ENCODE assay signal across 10 mouse cellular contexts in genomic region chr7:90512293-90512692, GRCm38 (mm10). TPM values are rescaled to one million over a fixed set of nuclear protein-coding genes. Genes with fewer than 3 reads are reported as not detected.
DNase-seq lines count a peak whose midpoint lies in the region; ATAC-seq and TF ChIP-seq lines count a peak whose summit lies in the region.
"Had no signal": no experiment of that assay in that cellular context is flagged by ENCODE, and none has a peak within 500 bp of the region (broad histone marks: within the 10 kb centered on the region; RNA-seq: fewer than 3 reads in every experiment).

No protein-coding gene starts in this region.

- TF ChIP-seq POLR2A in MEL (IDR thresholded peaks at IDR 0.05; ENCODE audit: control insufficient read depth in 1 of 2, insufficient read depth in 1 of 2, low read depth in 1 of 2, low read length in 2 of 2, poor library complexity in 1 of 2) = no peak

- H3K9me3 ChIP-seq in MEL (replicated peaks; ENCODE audit: insufficient read depth, low read length) = no peaks in the 10 kb centered on the region
- no peaks in the 10 kb centered on the region for H3K9me3 ChIP-seq in hindbrain, embryonic 16.5 days (ENCODE audit: control insufficient read depth, low read length)
- H3K9me3 ChIP-seq: embryonic facial prominence, embryonic 15.5 days had no signal

- no peak overlapping the region for H3K4me2 ChIP-seq in hindbrain, embryonic 16.5 days (ENCODE audit: low read length)
- H3K4me2 ChIP-seq: embryonic facial prominence, embryonic 15.5 days had no signal

- H3K27ac ChIP-seq in left cerebral cortex, adult 2 months = no peak overlapping the region
- no peak overlapping the region for H3K27ac ChIP-seq in MEL (ENCODE audit: control insufficient read depth, low read depth, low read length)
- H3K27ac ChIP-seq in hindbrain, embryonic 16.5 days (ENCODE audit: low read depth, low read length) = no peak overlapping the region
- H3K27ac ChIP-seq: embryonic facial prominence, embryonic 15.5 days had no signal

- TF ChIP-seq EP300 in MEL (IDR thresholded peaks at IDR 0.05; ENCODE audit: low read depth in 1 of 2, low read length in 2 of 2) = no peak

- peak; percentile 6; the same call in 1 of the 2 replicates for TF ChIP-seq RAD21 in MEL (IDR thresholded peaks at IDR 0.05; ENCODE audit: low read depth, low read length)

- no peaks in the 10 kb centered on the region for H3K79me2 ChIP-seq in MEL (ENCODE audit: control insufficient read depth, insufficient read depth, low read length, poor library complexity)

- no peak overlapping the region for H3K9ac ChIP-seq in MEL (ENCODE audit: control insufficient read depth, low read depth, low read length, poor library complexity, severe bottlenecking)
- no peak overlapping the region for H3K9ac ChIP-seq in hindbrain, embryonic 16.5 days (ENCODE audit: low read depth, low read length)
- H3K9ac ChIP-seq: embryonic facial prominence, embryonic 15.5 days had no signal

- intact Hi-C loops in left cerebral cortex, adult 2 months (cut with DNase I) = loop anchor here (1.0 to 10.0 kb wide), 3 partner anchors 333 to 920 kb away; no protein-coding TSS in a partner anchor

- no peaks in the 10 kb centered on the region for H3K36me3 ChIP-seq in MEL (ENCODE audit: control insufficient read depth in 1 of 2, insufficient read depth in 2 of 2, low read length in 2 of 2)
- no peaks in the 10 kb centered on the region for H3K36me3 ChIP-seq in hindbrain, embryonic 16.5 days (ENCODE audit: control insufficient read depth, insufficient read depth, low read length)
- H3K36me3 ChIP-seq: embryonic facial prominence, embryonic 15.5 days had no signal

- no peaks in the 10 kb centered on the region for H3K4me1 ChIP-seq in MEL (ENCODE audit: control insufficient read depth in 1 of 2, insufficient read depth in 2 of 2, low read length in 2 of 2)
- H3K4me1 ChIP-seq in hindbrain, embryonic 16.5 days (ENCODE audit: control insufficient read depth, insufficient read depth, low read depth, low read length) = no peaks in the 10 kb centered on the region
- H3K4me1 ChIP-seq: embryonic facial prominence, embryonic 15.5 days had no signal

- no peak for DNase-seq in frontal cortex, postnatal 25 days (ENCODE audit: low spot score in 2 of 2)
- no peak for DNase-seq in left cerebral cortex, adult 2 months (ENCODE audit: extremely low spot score in 1 of 2, low spot score in 2 of 2)
- DNase-seq in left cerebral cortex, adult 18-20 months (ENCODE audit: low spot score in 2 of 2) = no peak
- DNase-seq in MEL (ENCODE audit: low read depth, low spot score) = no peak
- no peak for DNase-seq in T-cell, adult 2 months (ENCODE audit: low spot score)
- DNase-seq: thymus, adult 18-20 months had no signal

- peaks cover 0 to 1% of the 10 kb centered on the region in 2 experiments; a peak in 2 of 4 replicates for H3K27me3 ChIP-seq in MEL (ENCODE audit: control insufficient read depth in 1 of 2, insufficient read depth in 2 of 2, low read length in 2 of 2)
- no peaks in the 10 kb centered on the region for H3K27me3 ChIP-seq in hindbrain, embryonic 16.5 days (replicated peaks; ENCODE audit: control insufficient read depth, insufficient read depth, low read length)
- H3K27me3 ChIP-seq: embryonic facial prominence, embryonic 15.5 days had no signal

- peak; percentile 61 for TF ChIP-seq CTCF in left cerebral cortex, adult 2 months (IDR thresholded peaks at IDR 0.05)
- TF ChIP-seq CTCF in MEL (IDR thresholded peaks at IDR 0.05 in 2 of 3, conservative IDR thresholded peaks at IDR 0.05 in 1 of 3; ENCODE audit: control insufficient read depth in 1 of 3, insufficient read depth in 1 of 3, low read depth in 2 of 3, low read length in 3 of 3, poor library complexity in 1 of 3, severe bottlenecking in 1 of 3) = peak in 1 of 3 experiments; percentile 10; a peak in 1 of 6 replicates

- no peak overlapping the region for H3K4me3 ChIP-seq in left cerebral cortex, adult 2 months
- no peak overlapping the region for H3K4me3 ChIP-seq in MEL (ENCODE audit: control insufficient read depth in 1 of 2, insufficient read depth in 1 of 2, low read depth in 2 of 2, low read length in 2 of 2)
- H3K4me3 ChIP-seq in hindbrain, embryonic 16.5 days (ENCODE audit: low read length) = no peak overlapping the region
- H3K4me3 ChIP-seq: embryonic facial prominence, embryonic 15.5 days had no signal

- ATAC-seq in frontal cortex, adult (ENCODE audit: low TSS enrichment) = peak; percentile 67; the same call in 1 of the 2 replicates
- peak; percentile 61; the same call in 1 of the 2 replicates for ATAC-seq in hindbrain, embryonic 16.5 days
- ATAC-seq in megakaryocyte progenitor cell, adult 5-6 weeks (replicated peaks; ENCODE audit: poor library complexity) = no peak

TF ChIP-seq in MEL, 35 proteins besides CTCF, POLR2A, EP300 and RAD21:
- TF ChIP-seq ELF1 (IDR thresholded peaks at IDR 0.05; ENCODE audit: low read depth, low read length) = no peak
- no peak for TF ChIP-seq JUND (IDR thresholded peaks at IDR 0.05; ENCODE audit: low read depth, low read length)
- TF ChIP-seq TAL1 (IDR thresholded peaks at IDR 0.05; ENCODE audit: low read length) = no peak
- TF ChIP-seq POLR2AphosphoS5 (IDR thresholded peaks at IDR 0.05; ENCODE audit: borderline replicate concordance, low read depth, low read length) = no peak
- no peak for TF ChIP-seq NELFE (IDR thresholded peaks at IDR 0.05; ENCODE audit: low read depth, low read length)
- no peak for TF ChIP-seq ZKSCAN1 (IDR thresholded peaks at IDR 0.05; ENCODE audit: low read depth, low read length)
- TF ChIP-seq POLR2AphosphoS2 (IDR thresholded peaks at IDR 0.05; ENCODE audit: low read length) = no peak
- TF ChIP-seq UBTF (IDR thresholded peaks at IDR 0.05; ENCODE audit: borderline replicate concordance, insufficient read depth, low read depth, low read length) = no peak
- no peak for TF ChIP-seq SIN3A (IDR thresholded peaks at IDR 0.05; ENCODE audit: low read length)
- TF ChIP-seq HCFC1 (IDR thresholded peaks at IDR 0.05; ENCODE audit: low read depth, low read length) = no peak
- TF ChIP-seq USF2 (IDR thresholded peaks at IDR 0.05; ENCODE audit: borderline replicate concordance in 1 of 2, insufficient read depth in 1 of 2, low read depth in 1 of 2, low read length in 2 of 2) = no peak
- no peak for TF ChIP-seq MAFK (IDR thresholded peaks at IDR 0.05; ENCODE audit: borderline replicate concordance, low read depth, low read length)
- TF ChIP-seq GABPA (IDR thresholded peaks at IDR 0.05; ENCODE audit: low read depth, low read length) = no peak

RNA-seq across cellular contexts. Expression of gene Dlg2, which starts 35.8 kb away (rescaled TPM):
- total RNA-seq in left cerebral cortex, adult 2 months (2021) = 100 to 1,000 TPM; 295 to 301 TPM
- total RNA-seq in left cerebral cortex, adult 18-20 months (2021) = 100 to 1,000 TPM; 256 to 276 TPM
- 0.04 TPM in 1 of 2 replicates, not detected in the other for total RNA-seq in MEL (2012; rRNA removed)
- not detected for polyA plus RNA-seq in MEL (2012; ENCODE audit: insufficient read depth in 1 of 2, insufficient read length in 2 of 2, low read depth in 1 of 2, low replicate concordance in 2 of 2, missing spikeins in 1 of 2)
- polyA plus RNA-seq in hindbrain, embryonic 16.5 days (2015; fragmentation: Nextera tagmentation; extraction: Ambion mirVana) = 25.5 and 28.3 TPM in 2 replicates
- 0.54 and 1.1 TPM in 2 replicates for total RNA-seq in megakaryocyte progenitor cell, adult 5-6 weeks (2015)
- total RNA-seq in megakaryocyte progenitor cell, adult 5-6 weeks (2017) = 0.25 and 2.1 TPM in 2 replicates

RNA-seq across cellular contexts. Expression of gene Tmem126b, which starts 36.5 kb away (rescaled TPM):
- total RNA-seq in left cerebral cortex, adult 2 months (2021) = 10 to 100 TPM; 24.8 to 26.4 TPM
- total RNA-seq in left cerebral cortex, adult 18-20 months (2021) = 10 to 100 TPM; 28.9 to 29.4 TPM
- 7.9 and 8.1 TPM in 2 replicates for total RNA-seq in MEL (2012; rRNA removed)
- 1 to 10 TPM in 1 of 2 experiments, not detected in 1; 7.9 TPM for polyA plus RNA-seq in MEL (2012; ENCODE audit: insufficient read depth in 1 of 2, insufficient read length in 2 of 2, low read depth in 1 of 2, low replicate concordance in 2 of 2, missing spikeins in 1 of 2)
- polyA plus RNA-seq in hindbrain, embryonic 16.5 days (2015; fragmentation: Nextera tagmentation; extraction: Ambion mirVana) = 48.0 and 48.1 TPM in 2 replicates
- total RNA-seq in megakaryocyte progenitor cell, adult 5-6 weeks (2015) = 9.3 and 12.1 TPM in 2 replicates
- total RNA-seq in megakaryocyte progenitor cell, adult 5-6 weeks (2017) = 11.3 and 12.8 TPM in 2 replicates

RNA-seq across cellular contexts. Expression of gene Tmem126a, which starts 55.3 kb away (rescaled TPM):
- 10 to 100 TPM; 38.1 to 40.0 TPM for total RNA-seq in left cerebral cortex, adult 2 months (2021)
- total RNA-seq in left cerebral cortex, adult 18-20 months (2021) = 10 to 100 TPM; 38.2 to 41.6 TPM
- total RNA-seq in MEL (2012; rRNA removed) = 10.3 and 14.3 TPM in 2 replicates
- polyA plus RNA-seq in MEL (2012; ENCODE audit: insufficient read depth in 1 of 2, insufficient read length in 2 of 2, low read depth in 1 of 2, low replicate concordance in 2 of 2, missing spikeins in 1 of 2) = 10 to 100 TPM in 1 of 2 experiments, not detected in 1; 11.9 TPM
- 123 and 136 TPM in 2 replicates for polyA plus RNA-seq in hindbrain, embryonic 16.5 days (2015; fragmentation: Nextera tagmentation; extraction: Ambion mirVana)
- 68.0 and 68.4 TPM in 2 replicates for total RNA-seq in megakaryocyte progenitor cell, adult 5-6 weeks (2015)
- total RNA-seq in megakaryocyte progenitor cell, adult 5-6 weeks (2017) = 28.2 and 42.1 TPM in 2 replicates

Comparison
In these comparisons a context has a peak if more than half of its experiments do, and no peak if none do; other contexts are left out.
1. RNA of gene Dlg2, which starts 35.8 kb away (total RNA-seq): 295 to 301 TPM in left cerebral cortex, adult 2 months and 256 to 276 TPM in left cerebral cortex, adult 18-20 months; 0.25 to 2.1 TPM in megakaryocyte progenitor cell, adult 5-6 weeks and 0.04 TPM in MEL; every median in the first group is over 10 times any median in the second.